Mouse (Mus musculus) MEL (cell line): Measurements from ENCODE around the gene Dynll2. TPM values are rescaled to one million over a fixed set of nuclear protein-coding genes. Genes with fewer than 3 reads are reported as not detected.

Experiments used
- DNase-seq: peaks from one replicate; pipeline ENCODE4 v3.0.0; 2011; ENCODE audit warnings: low read depth, low spot score
- H3K27ac ChIP-seq: 2 replicates; pipeline ENCODE4 v1.5.1; 2012; ENCODE audit warnings: low read depth, mild to moderate bottlenecking, control low read depth, low read length, moderate library complexity; ENCODE audit not compliant: control insufficient read depth
- H3K27me3 ChIP-seq, 2 experiments: fragments of 150-350 bp in 1 of 2; sonication (generic) in 1 of 2; 2 replicates each; pipeline ENCODE4 v1.6.1; 2012; ENCODE audit warnings: low read length in 2 of 2, mild to moderate bottlenecking in 2 of 2, improper control_type of control experiment in 1 of 2, moderate library complexity in 1 of 2; ENCODE audit not compliant: insufficient read depth in 2 of 2, control insufficient read depth in 1 of 2
- H3K36me3 ChIP-seq, 2 experiments: 2 replicates each; pipeline ENCODE4 v1.6.1; 2012 to 2014; ENCODE audit warnings: low read length in 2 of 2, improper control_type of control experiment in 1 of 2, inconsistent platforms in 1 of 2, mild to moderate bottlenecking in 1 of 2; ENCODE audit not compliant: insufficient read depth in 2 of 2, control insufficient read depth in 1 of 2
- H3K4me1 ChIP-seq, 2 experiments: fragments of 150-350 bp in 1 of 2; sonication (generic) in 1 of 2; 2 replicates each; pipeline ENCODE4 v1.6.1; 2012; ENCODE audit warnings: low read length in 2 of 2, improper control_type of control experiment in 1 of 2, mild to moderate bottlenecking in 1 of 2; ENCODE audit not compliant: insufficient read depth in 2 of 2, control insufficient read depth in 1 of 2
- H3K4me3 ChIP-seq, 2 experiments: fragments of 150-350 bp in 1 of 2; sonication (generic) in 1 of 2; 2 replicates each; pipeline ENCODE4 v1.5.1; 2012; ENCODE audit warnings: low read depth in 2 of 2, low read length in 2 of 2, mild to moderate bottlenecking in 2 of 2, moderate library complexity in 2 of 2, control low read depth in 1 of 2, improper control_type of control experiment in 1 of 2; ENCODE audit not compliant: control insufficient read depth in 1 of 2, insufficient read depth in 1 of 2
- H3K79me2 ChIP-seq: 2 replicates; pipeline ENCODE4 v1.6.1; 2012; ENCODE audit warnings: mild to moderate bottlenecking, low read length, moderate library complexity; ENCODE audit not compliant: control insufficient read depth, poor library complexity, insufficient read depth
- H3K9ac ChIP-seq: 2 replicates; pipeline ENCODE4 v1.6.1; 2012; ENCODE audit warnings: low read depth, mild to moderate bottlenecking, control low read depth, low read length, moderate library complexity; ENCODE audit not compliant: control insufficient read depth, poor library complexity, severe bottlenecking
- H3K9me3 ChIP-seq: fragments of 150-350 bp; sonication (generic); replicated peaks from 2 replicates; pipeline ENCODE4 v1.6.1; 2012; ENCODE audit warnings: mild to moderate bottlenecking, low read length, improper control_type of control experiment, moderate library complexity; ENCODE audit not compliant: insufficient read depth
- BHLHE40 ChIP-seq: IDR thresholded peaks from 2 replicates; pipeline ENCODE4 v1.6.1; 2012; ENCODE audit warnings: low read depth, mild to moderate bottlenecking, inconsistent platforms, low read length, improper control_type of control experiment, borderline replicate concordance
- CHD1 ChIP-seq: IDR thresholded peaks from 2 replicates; pipeline ENCODE4 v1.6.1; 2012; ENCODE audit warnings: low read depth, mild to moderate bottlenecking, inconsistent platforms, low read length, improper control_type of control experiment
- CHD2 ChIP-seq: IDR thresholded peaks from 2 replicates; pipeline ENCODE4 v1.6.1; 2011; ENCODE audit warnings: low read length, improper control_type of control experiment
- CTCF ChIP-seq, 3 experiments: IDR thresholded peaks in 2 of 3; conservative IDR thresholded peaks in 1 of 3; 2 replicates each; pipeline ENCODE4 v1.5.1; 2011 to 2012; ENCODE audit warnings: low read length in 3 of 3, low read depth in 2 of 3, mild to moderate bottlenecking in 2 of 3, improper control_type of control experiment in 1 of 3, inconsistent platforms in 1 of 3, mixed read lengths in 1 of 3, moderate library complexity in 1 of 3; ENCODE audit not compliant: control insufficient read depth in 1 of 3, insufficient read depth in 1 of 3, poor library complexity in 1 of 3, severe bottlenecking in 1 of 3
- ELF1 ChIP-seq: IDR thresholded peaks from 2 replicates; pipeline ENCODE4 v1.6.1; 2014; ENCODE audit warnings: low read depth, mild to moderate bottlenecking, inconsistent platforms, low read length, improper control_type of control experiment, moderate library complexity
- EP300 ChIP-seq, 2 experiments: IDR thresholded peaks; 2 replicates each; pipeline ENCODE4 v1.6.1; 2011; ENCODE audit warnings: improper control_type of control experiment in 2 of 2, low read length in 2 of 2, low read depth in 1 of 2, mild to moderate bottlenecking in 1 of 2
- ETS1 ChIP-seq: IDR thresholded peaks from 2 replicates; pipeline ENCODE4 v1.6.1; 2012; ENCODE audit warnings: low read depth, mild to moderate bottlenecking, inconsistent platforms, low read length, improper control_type of control experiment, moderate library complexity
- GABPA ChIP-seq: IDR thresholded peaks from 2 replicates; pipeline ENCODE4 v1.6.1; 2012; ENCODE audit warnings: low read depth, mild to moderate bottlenecking, inconsistent platforms, low read length, improper control_type of control experiment, moderate library complexity
- HCFC1 ChIP-seq: IDR thresholded peaks from 2 replicates; pipeline ENCODE4 v1.6.1; 2012; ENCODE audit warnings: low read depth, mild to moderate bottlenecking, inconsistent platforms, low read length, improper control_type of control experiment, moderate library complexity
- JUND ChIP-seq: IDR thresholded peaks from 2 replicates; pipeline ENCODE4 v1.6.1; 2011; ENCODE audit warnings: low read depth, mild to moderate bottlenecking, improper control_type of control experiment, low read length
- KAT2A ChIP-seq: conservative IDR thresholded peaks from 2 replicates; pipeline ENCODE4 v1.6.1; 2012; ENCODE audit warnings: low read depth, low read length, improper control_type of control experiment, inconsistent platforms
- MAFK ChIP-seq: IDR thresholded peaks from 2 replicates; pipeline ENCODE4 v1.6.1; 2011; ENCODE audit warnings: low read depth, mild to moderate bottlenecking, low read length, improper control_type of control experiment, borderline replicate concordance
- MAX ChIP-seq: IDR thresholded peaks from 2 replicates; pipeline ENCODE4 v1.6.1; 2011; ENCODE audit warnings: low read length, improper control_type of control experiment
- MAZ ChIP-seq: IDR thresholded peaks from 2 replicates; pipeline ENCODE4 v1.6.1; 2012; ENCODE audit warnings: low read depth, mild to moderate bottlenecking, inconsistent platforms, low read length, improper control_type of control experiment
- MEF2A ChIP-seq: IDR thresholded peaks from 2 replicates; pipeline ENCODE4 v1.6.1; 2014; ENCODE audit warnings: low read depth, mild to moderate bottlenecking, inconsistent platforms, low read length, improper control_type of control experiment; ENCODE audit not compliant: poor library complexity, insufficient replicate concordance, severe bottlenecking; ENCODE audit errors: extremely low read depth
- MXI1 ChIP-seq: IDR thresholded peaks from 2 replicates; pipeline ENCODE4 v1.6.1; 2011; ENCODE audit warnings: mild to moderate bottlenecking, low read depth, low read length, improper control_type of control experiment
- MYC ChIP-seq: IDR thresholded peaks from 2 replicates; pipeline ENCODE4 v1.6.1; 2011; ENCODE audit warnings: low read depth, mild to moderate bottlenecking, low read length, improper control_type of control experiment, moderate library complexity
- NRF1 ChIP-seq: IDR thresholded peaks from 2 replicates; pipeline ENCODE4 v1.6.1; 2014; ENCODE audit warnings: low read depth, mild to moderate bottlenecking, inconsistent platforms, low read length, improper control_type of control experiment, moderate library complexity; ENCODE audit not compliant: poor library complexity, insufficient read depth, severe bottlenecking
- POLR2A ChIP-seq, 2 experiments: IDR thresholded peaks; 2 replicates each; pipeline ENCODE4 v1.6.1; 2011 to 2012; ENCODE audit warnings: low read length in 2 of 2, mild to moderate bottlenecking in 2 of 2, control low read depth in 1 of 2, improper control_type of control experiment in 1 of 2, low read depth in 1 of 2, moderate library complexity in 1 of 2; ENCODE audit not compliant: control insufficient read depth in 1 of 2, insufficient read depth in 1 of 2, poor library complexity in 1 of 2
- POLR2AphosphoS2 ChIP-seq: IDR thresholded peaks from 2 replicates; pipeline ENCODE4 v1.6.1; 2011; ENCODE audit warnings: low read length, improper control_type of control experiment
- POLR2AphosphoS5 ChIP-seq: IDR thresholded peaks from 2 replicates; pipeline ENCODE4 v1.6.1; 2012; ENCODE audit warnings: low read depth, borderline replicate concordance, mild to moderate bottlenecking, inconsistent platforms, low read length, moderate library complexity, mixed read lengths
- SMC3 ChIP-seq: IDR thresholded peaks from 2 replicates; pipeline ENCODE4 v1.6.1; 2011; ENCODE audit warnings: low read depth, low read length, improper control_type of control experiment
- TBP ChIP-seq: IDR thresholded peaks from 2 replicates; pipeline ENCODE4 v1.8.0; 2011; ENCODE audit warnings: low read depth, low read length, improper control_type of control experiment
- UBTF ChIP-seq: IDR thresholded peaks from 2 replicates; pipeline ENCODE4 v1.6.1; 2012; ENCODE audit warnings: low read depth, mild to moderate bottlenecking, inconsistent platforms, low read length, improper control_type of control experiment, moderate library complexity, borderline replicate concordance; ENCODE audit not compliant: insufficient read depth
- USF2 ChIP-seq, 2 experiments: IDR thresholded peaks; 2 replicates each; pipeline ENCODE4 v1.6.1; 2011 to 2012; ENCODE audit warnings: improper control_type of control experiment in 2 of 2, low read length in 2 of 2, borderline replicate concordance in 1 of 2, inconsistent platforms in 1 of 2, low read depth in 1 of 2, mild to moderate bottlenecking in 1 of 2; ENCODE audit not compliant: insufficient read depth in 1 of 2
- ZC3H11A ChIP-seq: IDR thresholded peaks from 2 replicates; pipeline ENCODE4 v1.6.1; 2012; ENCODE audit warnings: low read depth, mild to moderate bottlenecking, inconsistent platforms, low read length, improper control_type of control experiment
- ZKSCAN1 ChIP-seq: IDR thresholded peaks from 2 replicates; pipeline ENCODE4 v1.6.1; 2012; ENCODE audit warnings: low read depth, mild to moderate bottlenecking, inconsistent platforms, low read length, improper control_type of control experiment, moderate library complexity
- ZMIZ1 ChIP-seq: IDR thresholded peaks from 2 replicates; pipeline ENCODE4 v1.6.1; 2012; ENCODE audit warnings: low read depth, mild to moderate bottlenecking, inconsistent platforms, low read length, improper control_type of control experiment, moderate library complexity
- ZNF384 ChIP-seq: IDR thresholded peaks from 2 replicates; pipeline ENCODE4 v1.6.1; 2012; ENCODE audit warnings: low read depth, mild to moderate bottlenecking, inconsistent platforms, low read length, improper control_type of control experiment
- polyA plus RNA-seq, 2 experiments: library from polyadenylated mRNA; stranded (reverse) in 1 of 2; unstranded in 1 of 2; fragments of >175 nt in 1 of 2; fragments of >200 nt in 1 of 2; gene quantifications; 2 replicates each; pipeline versions ENCODE4 v1.2.1 to v1.2.4; 2012; ENCODE audit warnings: low replicate concordance in 2 of 2, low read depth in 1 of 2; ENCODE audit not compliant: insufficient read length in 2 of 2, insufficient read depth in 1 of 2, missing spikeins in 1 of 2
- total RNA-seq: library from RNA; depleted of rRNA; stranded (reverse); fragments of 300-350 nt; gene quantifications from 2 replicates; pipeline ENCODE4 v1.2.3, GENCODE M21; 2012

The Dynll2 gene
- total and polyA plus RNA-seq, 3 experiments, result 38.6 to 124 (median 75.8) TPM

DNA sequence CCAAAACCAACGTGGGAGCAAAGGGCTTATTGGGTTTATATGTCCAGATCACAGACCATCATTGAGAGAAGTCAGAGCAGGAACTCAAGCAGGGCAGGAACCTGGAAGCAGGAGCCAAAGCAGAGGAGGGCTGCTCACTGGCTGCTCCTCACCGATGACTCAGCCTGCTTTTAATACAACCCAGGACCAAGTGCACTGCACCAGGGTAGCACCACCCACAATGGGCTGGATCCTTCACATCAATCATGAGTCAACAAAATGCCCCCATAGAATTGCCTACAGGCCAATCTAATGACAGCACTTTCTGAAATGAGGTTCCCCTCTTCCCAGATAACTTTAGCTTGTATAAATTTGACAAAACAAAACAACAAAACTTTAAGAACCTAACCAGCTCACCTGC is 16.8 kb upstream of the Dynll2 start:
- Histone ChIP-seq H3K4me3 (no peak overlapping the region), H3K27ac (no peak overlapping the region)
- DNase-seq, result peak; percentile 44

DNA sequence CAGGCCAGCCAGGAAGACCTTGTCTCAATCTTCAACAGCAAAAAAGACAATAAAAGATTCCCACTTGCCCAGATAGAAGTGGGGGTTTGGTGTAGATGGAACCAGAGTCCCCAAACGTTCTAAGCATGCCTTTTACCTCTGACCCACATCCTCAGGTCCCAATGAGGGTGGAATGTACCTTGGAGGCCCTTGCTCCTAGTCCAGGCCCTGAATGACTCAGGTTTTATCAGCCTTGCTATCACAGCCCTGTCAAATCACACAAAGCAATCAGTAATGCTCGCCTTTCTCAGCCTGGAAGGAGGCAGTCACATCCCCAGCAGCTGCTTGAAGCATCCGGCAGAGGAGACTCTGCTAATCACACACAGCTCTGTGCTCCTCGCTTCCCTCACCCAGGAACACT is 15.4 kb upstream of the Dynll2 start:
- Histone ChIP-seq H3K27me3 (peaks cover 5 to 6% of the 10 kb centered on the region in 2 experiments; a peak in 3 of 4 replicates), H3K27ac (no peak overlapping the region), H3K4me1 (no peaks in the 10 kb centered on the region), H3K9me3 (no peaks in the 10 kb centered on the region), H3K4me3 (no peak overlapping the region), H3K9ac (no peak overlapping the region), H3K79me2 (no peaks in the 10 kb centered on the region), H3K36me3 (no peaks in the 10 kb centered on the region)
- DNase-seq, result no peak
- no peak for TF ChIP-seq ELF1
- TF ChIP-seq MEF2A, result no peak
- TF ChIP-seq MXI1, result no peak
- TF ChIP-seq CHD1, result no peak
- no peak for TF ChIP-seq MYC
- no peak for TF ChIP-seq UBTF
- no peak for TF ChIP-seq CHD2
- no peak for TF ChIP-seq NRF1
- no peak for TF ChIP-seq POLR2A (IDR thresholded peaks at IDR 0.05; ENCODE audit: control insufficient read depth in 1 of 2, insufficient read depth in 1 of 2, low read depth in 1 of 2, low read length in 2 of 2, poor library complexity in 1 of 2)
- TF ChIP-seq MAFK, result no peak
- no peak for TF ChIP-seq JUND
- no peak for TF ChIP-seq USF2 (IDR thresholded peaks at IDR 0.05; ENCODE audit: borderline replicate concordance in 1 of 2, insufficient read depth in 1 of 2, low read depth in 1 of 2, low read length in 2 of 2)
- TF ChIP-seq ZC3H11A, result no peak
- no peak for TF ChIP-seq BHLHE40
- no peak for TF ChIP-seq ZMIZ1
- no peak for TF ChIP-seq ZNF384
- no peak for TF ChIP-seq SMC3
- no peak for TF ChIP-seq ZKSCAN1
- TF ChIP-seq CTCF (IDR thresholded peaks at IDR 0.05 in 2 of 3, conservative IDR thresholded peaks at IDR 0.05 in 1 of 3; ENCODE audit: control insufficient read depth in 1 of 3, insufficient read depth in 1 of 3, low read depth in 2 of 3, low read length in 3 of 3, poor library complexity in 1 of 3, severe bottlenecking in 1 of 3), result no peak

More for the DNA sequence above, 16.8 kb upstream of the Dynll2 start:
- no peaks in the 10 kb centered on the region for H3K79me2 ChIP-seq
- TF ChIP-seq JUND (no peak), GABPA (no peak), ZKSCAN1 (no peak), MAX (no peak), KAT2A (no peak), MEF2A (no peak), ETS1 (no peak), TBP (no peak), POLR2A (IDR thresholded peaks at IDR 0.05; ENCODE audit: control insufficient read depth in 1 of 2, insufficient read depth in 1 of 2, low read depth in 1 of 2, low read length in 2 of 2, poor library complexity in 1 of 2) (no peak), POLR2AphosphoS2 (no peak), POLR2AphosphoS5 (no peak), HCFC1 (no peak), EP300 (IDR thresholded peaks at IDR 0.05; ENCODE audit: low read depth in 1 of 2, low read length in 2 of 2) (no peak), MAZ (no peak)
- H3K4me1 ChIP-seq, result no peaks in the 10 kb centered on the region
- no peaks in the 10 kb centered on the region for H3K36me3 ChIP-seq
- peaks cover 5% of the 10 kb centered on the region in 2 experiments; a peak in 3 of 4 replicates for H3K27me3 ChIP-seq
- no peak overlapping the region for H3K9ac ChIP-seq
- no peaks in the 10 kb centered on the region for H3K9me3 ChIP-seq
